Mouse (Mus musculus): ENCODE results near the gene Ctnnbl1. TPM values are rescaled to one million over a fixed set of nuclear protein-coding genes. Genes with fewer than 3 reads are reported as not detected.

Ctnnbl1 gene
- polyA plus RNA-seq, 1 experiment from 2014 or later: 98.8 TPM

DNA sequence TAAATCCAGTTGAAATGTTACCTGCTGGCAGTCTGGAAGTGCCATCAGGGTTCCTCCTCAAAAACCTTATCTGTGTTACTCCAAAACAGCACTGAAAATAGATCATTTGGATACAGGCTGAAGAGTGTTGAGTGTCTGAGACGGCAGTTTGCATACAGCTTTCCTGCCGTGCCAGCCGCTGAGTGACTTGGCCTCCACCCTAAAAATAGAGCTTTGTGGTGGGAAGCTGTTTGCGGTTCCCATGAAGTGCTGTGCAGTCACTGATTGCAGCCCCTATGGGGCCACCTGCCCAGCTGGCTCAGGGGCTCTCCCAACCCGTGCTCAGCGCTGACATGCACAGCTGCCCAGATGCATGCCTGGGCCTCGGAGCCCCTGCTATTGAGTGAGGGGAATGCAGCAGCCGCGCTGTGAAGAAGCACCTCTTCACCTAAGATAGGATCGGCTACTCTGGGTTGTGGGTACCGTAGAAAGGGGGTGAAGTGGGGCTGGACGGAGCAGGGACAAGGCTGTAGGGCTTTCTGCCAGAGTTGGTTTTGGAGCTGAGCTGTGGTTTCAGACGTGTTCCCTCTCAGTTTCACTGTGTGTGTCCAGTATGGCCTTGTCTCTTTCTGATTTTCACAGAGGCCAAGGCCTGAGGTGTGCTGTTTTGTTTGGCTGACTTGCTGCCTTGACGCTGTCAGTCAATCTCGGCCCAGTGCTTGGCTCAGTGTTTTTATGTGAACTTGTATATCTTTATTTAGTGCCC, 81.5 kb downstream of the Ctnnbl1 start:
- Histone ChIP-seq H3K36me3 (ENCODE audit: control insufficient read depth, insufficient read depth, low read length) (no peaks in the 10 kb centered on the region), H3K4me1 (ENCODE audit: control insufficient read depth, insufficient read depth, low read length) (no peaks in the 10 kb centered on the region; the same call in 1 of the 2 replicates), H3K27ac (ENCODE audit: low read depth, low read length) (no peak overlapping the region), H3K27me3 (ENCODE audit: control insufficient read depth, insufficient read depth, low read length) (no peaks in the 10 kb centered on the region), H3K4me2 (no peak overlapping the region), H3K9me3 (ENCODE audit: control insufficient read depth, low read length) (no peaks in the 10 kb centered on the region), H3K4me3 (ENCODE audit: low read depth, low read length) (no peak overlapping the region), H3K9ac (ENCODE audit: low read length) (no peak overlapping the region)
- DNase-seq (ENCODE audit: low spot score, missing footprints): no peak
- 84% methylated on average over 15 of the region's 15 CpGs for WGBS
- no peak for ATAC-seq (ENCODE audit: low FRiP score)

DNA sequence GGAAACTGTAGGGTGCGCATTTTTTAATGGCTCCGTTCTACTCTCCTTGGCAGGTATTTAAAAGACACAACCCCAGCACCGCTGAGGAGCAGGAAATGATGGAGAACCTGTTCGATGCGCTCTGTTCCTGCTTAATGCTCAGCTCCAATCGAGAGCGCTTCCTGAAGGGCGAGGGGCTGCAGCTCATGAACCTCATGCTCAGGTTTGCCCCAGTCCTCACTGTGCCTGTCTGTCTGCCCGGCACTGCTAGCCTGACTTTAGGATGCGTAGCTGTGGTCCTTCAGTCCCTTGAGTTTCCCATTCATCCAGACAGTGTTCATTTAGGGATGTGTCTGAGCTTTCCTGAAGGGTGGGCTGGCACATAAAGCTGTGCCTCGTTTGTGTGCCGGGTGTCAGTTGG, 82.2 kb downstream of the Ctnnbl1 start:
- no peaks in the 10 kb centered on the region for H3K36me3 ChIP-seq (ENCODE audit: control insufficient read depth, insufficient read depth, low read length)
- H3K4me3 ChIP-seq (ENCODE audit: low read depth, low read length): no peak overlapping the region
- no peak for DNase-seq (ENCODE audit: low spot score, missing footprints)
- ATAC-seq (ENCODE audit: low FRiP score): no peak
- H3K27me3 ChIP-seq (ENCODE audit: control insufficient read depth, insufficient read depth, low read length): no peaks in the 10 kb centered on the region
- 94% methylated on average over 12 of the region's 12 CpGs for WGBS
- H3K27ac ChIP-seq (ENCODE audit: low read depth, low read length): no peak overlapping the region
- no peaks in the 10 kb centered on the region for H3K9me3 ChIP-seq (ENCODE audit: control insufficient read depth, low read length)
- no peak overlapping the region for H3K9ac ChIP-seq (ENCODE audit: low read length)
- H3K4me1 ChIP-seq (ENCODE audit: control insufficient read depth, insufficient read depth, low read length): no peaks in the 10 kb centered on the region; the same call in 1 of the 2 replicates
- H3K4me2 ChIP-seq: no peak overlapping the region

DNA sequence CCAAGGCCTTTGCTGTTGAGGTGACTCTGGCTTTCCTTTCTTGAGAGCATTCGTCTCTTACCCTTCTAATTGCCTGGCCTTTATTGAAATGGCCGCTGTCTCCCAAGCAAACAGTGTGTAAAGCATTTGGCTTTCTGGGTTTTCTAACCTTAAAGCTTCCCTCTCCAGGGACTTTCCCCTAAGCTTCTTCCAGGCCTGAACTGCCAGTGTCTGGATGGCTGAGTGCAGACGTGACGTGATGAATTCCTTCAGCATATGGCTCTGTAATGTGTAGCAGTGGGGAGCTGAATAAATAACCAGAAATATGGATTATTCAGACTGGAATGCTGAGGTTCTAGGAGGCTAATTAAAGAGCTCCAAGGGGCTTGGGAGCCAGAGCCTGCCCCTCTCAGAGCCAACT, 84.1 kb downstream of the Ctnnbl1 start:
- no peak overlapping the region for H3K27ac ChIP-seq (ENCODE audit: low read depth, low read length)
- no peak for DNase-seq (ENCODE audit: low spot score, missing footprints)
- H3K9me3 ChIP-seq (ENCODE audit: control insufficient read depth, low read length): no peaks in the 10 kb centered on the region
- H3K4me1 ChIP-seq (ENCODE audit: control insufficient read depth, insufficient read depth, low read length): no peaks in the 10 kb centered on the region; the same call in 1 of the 2 replicates
- no peak overlapping the region for H3K9ac ChIP-seq (ENCODE audit: low read length)
- 67% methylated on average over 4 of the region's 4 CpGs for WGBS
- H3K36me3 ChIP-seq (ENCODE audit: control insufficient read depth, insufficient read depth, low read length): no peaks in the 10 kb centered on the region
- H3K27me3 ChIP-seq (ENCODE audit: control insufficient read depth, insufficient read depth, low read length): no peaks in the 10 kb centered on the region
- no peak overlapping the region for H3K4me3 ChIP-seq (ENCODE audit: low read depth, low read length)
- H3K4me2 ChIP-seq: no peak overlapping the region
- ATAC-seq (ENCODE audit: low FRiP score): 0 out of 2 replicates have a peak, but pooled peaks have one; percentile 19

GRCm38 (mm10) chr2:157823456-157823855, 86.3 kb downstream of the Ctnnbl1 start:
- Histone ChIP-seq H3K27me3 (ENCODE audit: control insufficient read depth, insufficient read depth, low read length) (no peaks in the 10 kb centered on the region), H3K9me3 (ENCODE audit: control insufficient read depth, low read length) (no peaks in the 10 kb centered on the region), H3K4me2 (no peak overlapping the region), H3K27ac (ENCODE audit: low read depth, low read length) (no peak overlapping the region), H3K4me1 (ENCODE audit: control insufficient read depth, insufficient read depth, low read length) (no peaks in the 10 kb centered on the region), H3K9ac (ENCODE audit: low read length) (no peak overlapping the region), H3K36me3 (ENCODE audit: control insufficient read depth, insufficient read depth, low read length) (no peaks in the 10 kb centered on the region), H3K4me3 (ENCODE audit: low read depth, low read length) (no peak overlapping the region)
- WGBS: 86% methylated on average over 3 of the region's 3 CpGs
- DNase-seq (ENCODE audit: low spot score, missing footprints): no peak
- ATAC-seq (ENCODE audit: low FRiP score): no peak

- DNase-seq (ENCODE audit: low spot score, missing footprints): no peak
- WGBS: 96% methylated on average over 11 of the region's 11 CpGs
Measured at GRCm38 (mm10) chr2:157824249-157824648, 87.0 kb downstream of the Ctnnbl1 start.

DNA sequence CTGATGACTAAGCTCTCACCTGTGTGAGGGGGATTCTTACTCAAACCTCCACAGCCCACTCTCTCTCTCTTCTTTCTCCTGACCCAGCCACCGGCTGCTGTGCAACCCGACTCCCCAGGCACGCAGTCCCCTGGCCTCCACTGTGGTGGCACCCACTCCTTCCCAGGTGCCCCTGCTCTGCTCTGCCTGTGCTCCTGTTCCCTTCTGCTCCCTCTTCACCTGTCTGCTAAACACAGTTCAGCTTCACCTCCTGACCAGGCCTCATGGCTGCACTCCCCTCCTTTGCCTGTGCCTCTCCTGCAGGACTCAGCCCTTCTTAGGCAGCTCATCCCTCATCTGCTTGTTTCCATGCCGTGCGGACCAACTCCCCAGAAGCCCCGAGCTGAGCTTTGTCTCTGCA, 92.9 kb downstream of the Ctnnbl1 start:
- no peak for DNase-seq (ENCODE audit: low spot score, missing footprints)

More at GRCm38 (mm10) chr2:157824249-157824648, 87.0 kb downstream of the Ctnnbl1 start:
- no peaks in the 10 kb centered on the region for H3K36me3 ChIP-seq (ENCODE audit: control insufficient read depth, insufficient read depth, low read length)
- no peak for ATAC-seq (ENCODE audit: low FRiP score)
- H3K9ac ChIP-seq (ENCODE audit: low read length): no peak overlapping the region
- no peak overlapping the region for H3K27ac ChIP-seq (ENCODE audit: low read depth, low read length)
- H3K4me3 ChIP-seq (ENCODE audit: low read depth, low read length): no peak overlapping the region
- no peaks in the 10 kb centered on the region for H3K9me3 ChIP-seq (ENCODE audit: control insufficient read depth, low read length)
- no peaks in the 10 kb centered on the region for H3K4me1 ChIP-seq (ENCODE audit: control insufficient read depth, insufficient read depth, low read length)
- H3K4me2 ChIP-seq: no peak overlapping the region
- no peaks in the 10 kb centered on the region for H3K27me3 ChIP-seq (ENCODE audit: control insufficient read depth, insufficient read depth, low read length)

GRCm38 (mm10) chr2:157830620-157831354, 93.6 kb downstream of the Ctnnbl1 start:
- no peaks in the 10 kb centered on the region for H3K36me3 ChIP-seq (ENCODE audit: control insufficient read depth, insufficient read depth, low read length)
- no peaks in the 10 kb centered on the region for H3K27me3 ChIP-seq (ENCODE audit: control insufficient read depth, insufficient read depth, low read length)
- H3K4me3 ChIP-seq (ENCODE audit: low read depth, low read length): no peak overlapping the region
- no peaks in the 10 kb centered on the region for H3K9me3 ChIP-seq (ENCODE audit: control insufficient read depth, low read length)
- H3K27ac ChIP-seq (ENCODE audit: low read depth, low read length): no peak overlapping the region
- no peak for ATAC-seq (ENCODE audit: low FRiP score)
- H3K4me2 ChIP-seq: no peak overlapping the region
- H3K9ac ChIP-seq (ENCODE audit: low read length): no peak overlapping the region
- DNase-seq (ENCODE audit: low spot score, missing footprints): no peak
- WGBS: 89% methylated on average over 10 of the region's 10 CpGs
- no peaks in the 10 kb centered on the region for H3K4me1 ChIP-seq (ENCODE audit: control insufficient read depth, insufficient read depth, low read length)

More for the DNA sequence above, 92.9 kb downstream of the Ctnnbl1 start:
- H3K4me1 ChIP-seq (ENCODE audit: control insufficient read depth, insufficient read depth, low read length): no peaks in the 10 kb centered on the region
- no peak overlapping the region for H3K4me3 ChIP-seq (ENCODE audit: low read depth, low read length)
- no peaks in the 10 kb centered on the region for H3K27me3 ChIP-seq (ENCODE audit: control insufficient read depth, insufficient read depth, low read length)
- ATAC-seq (ENCODE audit: low FRiP score): no peak
- H3K27ac ChIP-seq (ENCODE audit: low read depth, low read length): no peak overlapping the region
- 92% methylated on average over 6 of the region's 6 CpGs for WGBS
- no peak overlapping the region for H3K9ac ChIP-seq (ENCODE audit: low read length)
- no peaks in the 10 kb centered on the region for H3K36me3 ChIP-seq (ENCODE audit: control insufficient read depth, insufficient read depth, low read length)
- H3K9me3 ChIP-seq (ENCODE audit: control insufficient read depth, low read length): no peaks in the 10 kb centered on the region
- H3K4me2 ChIP-seq: no peak overlapping the region

DNA sequence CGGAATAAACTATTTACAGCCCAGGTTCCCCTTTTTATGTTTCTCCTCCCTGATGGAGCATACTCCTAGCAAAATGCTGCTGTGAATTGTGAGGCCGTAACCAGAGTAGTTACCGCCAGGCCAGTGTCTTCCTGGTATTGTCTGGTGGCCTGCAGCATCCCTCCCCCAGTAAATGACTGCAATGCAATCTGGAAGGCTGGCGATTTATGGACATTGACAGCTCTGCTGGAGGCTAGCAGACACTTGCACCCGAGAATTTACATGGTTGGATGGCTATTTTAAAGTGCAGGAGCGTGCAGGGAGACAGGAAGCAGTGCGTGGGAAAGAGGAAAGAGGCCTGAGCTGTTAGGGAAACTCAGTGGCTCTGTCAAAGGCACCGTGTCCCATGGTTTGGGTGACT, 99.8 kb downstream of the Ctnnbl1 start:
- no peak overlapping the region; the same call in 1 of the 2 replicates for H3K27ac ChIP-seq (ENCODE audit: low read depth, low read length)
- H3K27me3 ChIP-seq (ENCODE audit: control insufficient read depth, insufficient read depth, low read length): no peaks in the 10 kb centered on the region
- H3K4me2 ChIP-seq: no peak overlapping the region
- no peaks in the 10 kb centered on the region; the same call in 1 of the 2 replicates for H3K4me1 ChIP-seq (ENCODE audit: control insufficient read depth, insufficient read depth, low read length)
- 81% methylated on average over 8 of the region's 8 CpGs for WGBS
- ATAC-seq (ENCODE audit: low FRiP score) (no peak), DNase-seq (ENCODE audit: low spot score, missing footprints) (no peak)
- no peak overlapping the region for H3K9ac ChIP-seq (ENCODE audit: low read length)
- no peaks in the 10 kb centered on the region for H3K9me3 ChIP-seq (ENCODE audit: control insufficient read depth, low read length)
- H3K4me3 ChIP-seq (ENCODE audit: low read depth, low read length): no peak overlapping the region
- no peaks in the 10 kb centered on the region for H3K36me3 ChIP-seq (ENCODE audit: control insufficient read depth, insufficient read depth, low read length)
